Mouse (Mus musculus) liver, embryonic 16.5 days (tissue): ENCODE data around the gene Fry. TPM values are rescaled to one million over a fixed set of nuclear protein-coding genes. Genes with fewer than 3 reads are reported as not detected.
"Not testable (repeated sequence)": the region's sequence is repeated elsewhere in the genome, so short reads cannot be mapped to it uniquely, and the experiment has no call there.

Source experiments
- ATAC-seq: fragments of 200-750 bp; cut with Nextera tagmentation; 2 replicates; pipeline ENCODE4 v1.8.0; 2017; ENCODE audit warnings: low read depth, mild to moderate bottlenecking, moderate number of reproducible peaks, moderate library complexity
- H3K27ac ChIP-seq: fragments of 300-500 bp; sonication (generic); 2 replicates; pipeline ENCODE4 v1.5.1; 2014; ENCODE audit warnings: mild to moderate bottlenecking, low read length
- H3K27me3 ChIP-seq: fragments of 300-500 bp; sonication (generic); 2 replicates; pipeline ENCODE4 v1.6.1; 2014; ENCODE audit warnings: low read depth, low read length, mixed read lengths; ENCODE audit not compliant: control insufficient read depth, insufficient read depth
- H3K36me3 ChIP-seq: fragments of 300-500 bp; sonication (generic); 2 replicates; pipeline ENCODE4 v1.6.1; 2014; ENCODE audit warnings: mild to moderate bottlenecking; ENCODE audit not compliant: control insufficient read depth, insufficient read depth
- H3K4me1 ChIP-seq: fragments of 300-500 bp; sonication (generic); 2 replicates; pipeline ENCODE4 v1.6.1; 2014; ENCODE audit warnings: low read depth, low read length, mixed read lengths; ENCODE audit not compliant: control insufficient read depth
- H3K4me2 ChIP-seq: fragments of 300-500 bp; sonication (generic); 2 replicates; pipeline ENCODE4 v1.6.1; 2014; ENCODE audit warnings: low read depth, low read length, mixed read lengths
- H3K4me3 ChIP-seq: fragments of 300-500 bp; sonication (generic); 2 replicates; pipeline ENCODE4 v1.5.1; 2014; ENCODE audit warnings: low read depth, mild to moderate bottlenecking, low read length
- H3K9ac ChIP-seq: fragments of 300-500 bp; sonication (generic); 2 replicates; pipeline ENCODE4 v1.6.1; 2014; ENCODE audit warnings: low read depth, low read length
- H3K9me3 ChIP-seq: fragments of 300-500 bp; sonication (generic); replicated peaks from 2 replicates; pipeline ENCODE4 v1.6.1; 2016; ENCODE audit warnings: low read length; ENCODE audit not compliant: control insufficient read depth
- WGBS: fragments of 180-500 bp; shearing (Covaris S2); extraction: QIAGEN DNeasy Blood & Tissue Kit; methylation state at CpG from one replicate; pipeline ENCODE4 v1.1.7; 2014; ENCODE audit not compliant: insufficient replicate concordance; 5-methylcytosine and 5-hydroxymethylcytosine counted together
- polyA plus RNA-seq: library from polyadenylated mRNA; unstranded; fragments of >200 nt; fragmentation: Nextera tagmentation; extraction: Ambion mirVana; gene quantifications from 2 replicates; pipeline ENCODE4 v1.2.1, GENCODE M21; 2015

Fry gene
- polyA plus RNA-seq, 1 experiment from 2014 or later, result 2.7 TPM

DNA sequence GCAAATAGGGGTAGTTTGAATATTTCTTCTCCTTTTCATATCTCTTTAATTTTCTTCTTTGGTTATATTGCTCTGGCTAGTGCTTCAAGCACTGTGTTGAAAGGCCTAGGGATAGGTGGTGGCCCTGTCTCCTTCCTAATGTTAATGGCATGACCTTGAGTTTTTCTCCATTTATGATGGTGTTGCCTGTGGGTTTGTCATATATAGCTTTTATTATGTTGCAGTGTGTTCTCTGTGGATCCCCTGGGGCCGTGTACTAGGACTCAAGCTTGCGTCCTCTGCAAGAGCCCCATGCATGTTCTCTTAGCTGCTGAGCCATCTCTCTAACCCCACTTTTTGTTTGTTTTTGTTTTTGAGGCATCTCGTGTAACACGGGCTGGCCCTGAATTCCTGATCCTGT lies 358.9 kb downstream of the Fry start:
- Histone ChIP-seq H3K4me3 (no peak overlapping the region), H3K4me1 (no peaks in the 10 kb centered on the region), H3K27ac (no peak overlapping the region), H3K9ac (no peak overlapping the region), H3K27me3 (no peaks in the 10 kb centered on the region), H3K9me3 (no peaks in the 10 kb centered on the region), H3K4me2 (no peak overlapping the region), H3K36me3 (peaks cover 2% of the 10 kb centered on the region; the same call in 1 of the 2 replicates)
- ATAC-seq, result no peak
- WGBS, result 60% methylated on average over 4 of the region's 4 CpGs

DNA sequence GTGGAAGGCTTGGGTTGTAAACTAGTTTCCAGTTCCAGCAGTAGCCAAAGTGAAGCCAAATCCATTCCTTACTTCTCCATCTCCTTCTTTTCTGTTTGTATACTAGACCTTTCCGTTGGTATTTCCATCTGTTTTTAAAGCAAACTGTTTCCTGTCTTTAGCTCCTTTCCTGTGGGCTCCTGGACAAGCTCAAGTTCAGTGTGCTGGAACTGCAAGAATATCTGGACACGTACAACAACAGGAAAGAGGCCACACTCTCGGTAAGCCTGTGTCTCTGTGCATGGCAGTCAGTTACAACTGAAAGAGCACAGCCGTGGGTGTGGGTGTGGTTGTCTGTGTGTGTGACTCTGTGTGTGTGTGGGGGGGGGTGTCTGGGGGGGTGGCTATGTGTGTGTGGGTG lies 360.2 kb downstream of the Fry start:
- H3K9me3 ChIP-seq, result no peaks in the 10 kb centered on the region
- WGBS, result 14% methylated on average over 4 of the region's 4 CpGs
- no peak overlapping the region for H3K27ac ChIP-seq

DNA sequence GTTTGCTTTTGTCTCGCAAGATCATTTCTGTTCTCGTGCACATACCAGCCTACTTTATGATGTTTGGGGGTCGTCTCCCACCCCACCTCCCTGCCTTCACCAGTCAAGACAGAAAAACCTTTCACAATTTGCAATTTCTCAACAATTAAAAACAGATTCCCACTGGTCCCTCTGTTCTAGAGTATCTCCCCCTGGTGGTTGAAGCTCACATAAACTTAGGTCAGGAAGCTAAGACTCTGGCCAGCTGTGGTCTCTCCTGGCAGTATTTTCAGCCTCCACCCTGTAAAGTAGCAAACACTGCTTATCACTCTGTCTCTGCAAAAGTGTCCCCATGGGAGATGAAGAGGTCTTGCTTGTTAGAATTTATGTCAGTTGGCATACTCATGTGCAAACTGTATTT lies 366.8 kb downstream of the Fry start:
- Histone ChIP-seq H3K9ac (no peak overlapping the region), H3K4me3 (no peak overlapping the region), H3K4me2 (no peak overlapping the region), H3K27ac (no peak overlapping the region), H3K27me3 (no peaks in the 10 kb centered on the region), H3K9me3 (no peaks in the 10 kb centered on the region), H3K36me3 (no peaks in the 10 kb centered on the region), H3K4me1 (no peaks in the 10 kb centered on the region)
- ATAC-seq, result no peak
- 50% methylated on average over 3 of the region's 3 CpGs for WGBS

More for the DNA sequence above, 360.2 kb downstream of the Fry start:
- Histone ChIP-seq H3K4me1 (no peaks in the 10 kb centered on the region), H3K4me3 (no peak overlapping the region), H3K27me3 (no peaks in the 10 kb centered on the region), H3K36me3 (no peaks in the 10 kb centered on the region), H3K4me2 (no peak overlapping the region), H3K9ac (no peak overlapping the region)
- 0 out of 2 replicates have a peak, but pooled peaks have one; percentile 11 for ATAC-seq

DNA sequence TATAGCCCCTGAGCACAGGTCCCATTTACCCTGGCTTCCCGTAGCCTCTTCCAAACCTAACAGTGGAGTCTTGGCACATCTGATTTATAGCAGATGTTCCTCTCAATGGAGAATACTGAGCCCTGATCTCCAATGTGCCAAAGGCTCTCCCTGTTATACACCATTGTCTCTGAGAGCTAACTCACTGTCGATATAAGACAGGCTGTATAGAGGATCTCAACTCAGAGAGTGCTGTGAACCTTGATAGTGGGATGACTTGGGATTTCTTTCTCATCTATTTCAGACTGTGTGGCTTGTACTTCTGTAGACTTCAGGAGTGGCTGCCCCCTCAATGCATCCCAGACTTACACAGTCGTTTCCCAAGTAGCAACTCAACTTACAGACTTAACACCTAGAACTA lies 371.8 kb downstream of the Fry start:
- Histone ChIP-seq H3K4me1 (no peaks in the 10 kb centered on the region), H3K27ac (no peak overlapping the region), H3K9me3 (no peaks in the 10 kb centered on the region), H3K27me3 (no peaks in the 10 kb centered on the region), H3K4me3 (no peak overlapping the region), H3K9ac (no peak overlapping the region), H3K36me3 (no peaks in the 10 kb centered on the region), H3K4me2 (no peak overlapping the region)
- no peak for ATAC-seq
- WGBS, result 66% methylated on average over 3 of the region's 3 CpGs

DNA sequence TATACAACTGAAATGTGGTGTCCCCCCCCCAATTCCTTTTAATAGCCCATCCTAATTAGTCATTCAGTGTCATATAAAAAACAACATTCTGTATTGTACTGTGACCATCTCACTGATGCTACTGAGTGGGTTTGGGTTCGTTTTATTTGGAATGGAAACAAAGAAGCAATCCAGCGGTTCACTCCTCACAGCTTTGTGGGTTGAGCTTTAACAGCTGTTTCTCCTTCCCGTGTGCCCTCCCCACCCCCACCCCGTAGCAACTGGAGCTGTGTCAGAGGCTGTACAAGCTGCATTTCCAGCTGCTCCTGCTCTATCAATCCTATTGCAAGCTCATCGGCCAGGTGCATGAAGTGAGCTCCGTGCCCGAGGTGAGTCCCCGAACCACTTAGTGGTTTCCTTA lies 372.4 kb downstream of the Fry start:
- 64% methylated on average over 8 of the region's 8 CpGs for WGBS
- ATAC-seq, result no peak
- H3K4me3 ChIP-seq, result no peak overlapping the region
- H3K4me1 ChIP-seq, result no peaks in the 10 kb centered on the region
- no peaks in the 10 kb centered on the region for H3K9me3 ChIP-seq
- no peaks in the 10 kb centered on the region for H3K36me3 ChIP-seq
- H3K27ac ChIP-seq, result no peak overlapping the region
- no peak overlapping the region for H3K9ac ChIP-seq
- no peak overlapping the region for H3K4me2 ChIP-seq
- no peaks in the 10 kb centered on the region for H3K27me3 ChIP-seq

DNA sequence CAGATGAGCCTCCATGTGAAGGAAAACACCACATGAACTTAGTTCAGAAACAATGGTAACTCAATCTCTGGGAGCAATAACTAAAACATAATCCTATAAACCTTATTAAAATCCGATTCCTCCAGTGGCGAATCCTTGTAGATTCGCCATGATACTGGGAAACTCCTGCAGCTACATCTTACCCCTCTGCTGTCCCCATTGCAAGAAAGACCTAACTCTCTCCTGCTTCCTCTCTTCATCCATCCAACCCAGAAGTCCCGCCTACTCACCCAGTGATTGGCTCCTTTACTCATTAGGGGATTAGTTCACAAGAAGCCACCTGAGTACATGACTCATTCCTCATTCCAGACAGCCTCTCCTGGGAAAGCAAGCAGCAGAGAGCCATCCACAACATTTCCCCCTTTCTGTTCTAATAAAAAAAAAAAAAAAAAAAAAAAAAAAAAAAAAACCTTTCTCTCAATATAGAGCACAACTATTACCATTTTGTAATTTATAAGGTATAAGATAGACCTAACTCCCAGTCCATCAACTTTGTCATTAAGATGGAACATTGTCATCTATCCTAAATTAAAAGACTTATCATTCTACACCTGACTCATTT lies 373.2 kb downstream of the Fry start:
- not testable (repeated sequence) for H3K4me1 ChIP-seq, H3K9me3 ChIP-seq, H3K4me2 ChIP-seq, H3K4me3 ChIP-seq, H3K36me3 ChIP-seq, ATAC-seq, H3K9ac ChIP-seq, H3K27me3 ChIP-seq, H3K27ac ChIP-seq
- 66% methylated on average over 4 of the region's 4 CpGs for WGBS

DNA sequence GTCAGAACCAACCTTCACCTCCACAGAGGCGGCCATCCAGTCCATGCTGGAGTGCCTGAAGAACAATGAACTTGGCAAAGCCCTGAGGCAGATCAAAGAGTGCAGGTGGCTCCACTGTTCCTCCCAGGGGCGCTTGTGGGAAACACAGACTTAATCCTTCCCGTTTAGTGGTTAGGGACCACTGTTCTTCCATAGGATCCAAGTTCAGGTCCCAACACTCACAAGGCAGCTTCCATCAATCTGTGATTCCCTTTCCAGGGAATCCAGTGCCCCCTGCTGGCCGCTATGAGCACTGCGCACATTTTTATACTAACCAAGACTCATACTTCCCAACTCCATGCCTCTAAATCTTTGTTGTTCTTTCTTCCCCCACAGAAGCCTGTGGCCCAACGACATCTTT lies 377.3 kb downstream of the Fry start:
- WGBS, result 31% methylated on average over 6 of the region's 6 CpGs
- H3K36me3 ChIP-seq, result no peaks in the 10 kb centered on the region
- H3K4me2 ChIP-seq, result no peak overlapping the region
- no peaks in the 10 kb centered on the region for H3K9me3 ChIP-seq
- H3K4me1 ChIP-seq, result no peaks in the 10 kb centered on the region
- no peak overlapping the region for H3K27ac ChIP-seq
- H3K9ac ChIP-seq, result no peak overlapping the region
- no peak for ATAC-seq
- no peaks in the 10 kb centered on the region for H3K27me3 ChIP-seq
- H3K4me3 ChIP-seq, result no peak overlapping the region

DNA sequence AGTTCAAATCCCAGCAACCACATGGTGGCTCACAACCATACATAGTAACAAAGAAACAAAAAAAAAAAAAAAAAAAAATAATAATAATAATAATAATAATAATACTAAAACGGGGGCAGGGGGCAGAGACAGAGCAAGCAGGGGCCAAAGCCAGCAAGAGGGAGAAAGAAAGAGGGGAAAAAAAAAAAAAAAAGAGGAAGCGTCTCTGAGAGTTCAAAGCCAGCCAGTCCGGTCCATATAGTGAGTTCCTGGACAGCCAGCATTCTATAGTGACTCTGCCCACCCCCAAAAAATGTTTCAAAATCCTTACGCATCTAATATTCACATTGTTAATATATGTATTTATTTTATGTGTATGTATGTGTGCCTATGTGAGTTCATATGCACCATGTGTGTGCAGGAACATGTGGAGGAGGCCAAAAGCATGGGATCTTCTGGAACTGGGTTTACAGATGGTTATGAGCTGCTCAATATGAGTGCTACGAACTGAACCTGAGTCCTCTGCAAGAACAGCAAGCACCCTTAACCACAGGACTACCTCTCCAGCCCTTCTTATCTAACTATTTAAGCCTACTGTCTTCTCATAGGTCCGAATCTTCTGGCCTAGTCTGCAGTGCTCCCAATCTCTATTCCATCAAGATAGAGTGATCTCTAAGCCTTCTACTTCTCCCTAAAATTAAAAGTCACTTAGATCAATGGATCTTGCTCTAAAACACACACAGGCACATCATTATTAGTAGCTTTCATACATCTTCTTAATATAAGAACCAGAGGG lies 392.2 kb downstream of the Fry start:
- WGBS, result 56% methylated on average over 6 of the region's 6 CpGs
- Histone ChIP-seq H3K4me3 (no peak overlapping the region), H3K4me1 (no peaks in the 10 kb centered on the region), H3K4me2 (no peak overlapping the region), H3K27ac (no peak overlapping the region), H3K36me3 (no peaks in the 10 kb centered on the region), H3K27me3 (no peaks in the 10 kb centered on the region), H3K9ac (no peak overlapping the region), H3K9me3 (no peaks in the 10 kb centered on the region)
- ATAC-seq, result no peak

DNA sequence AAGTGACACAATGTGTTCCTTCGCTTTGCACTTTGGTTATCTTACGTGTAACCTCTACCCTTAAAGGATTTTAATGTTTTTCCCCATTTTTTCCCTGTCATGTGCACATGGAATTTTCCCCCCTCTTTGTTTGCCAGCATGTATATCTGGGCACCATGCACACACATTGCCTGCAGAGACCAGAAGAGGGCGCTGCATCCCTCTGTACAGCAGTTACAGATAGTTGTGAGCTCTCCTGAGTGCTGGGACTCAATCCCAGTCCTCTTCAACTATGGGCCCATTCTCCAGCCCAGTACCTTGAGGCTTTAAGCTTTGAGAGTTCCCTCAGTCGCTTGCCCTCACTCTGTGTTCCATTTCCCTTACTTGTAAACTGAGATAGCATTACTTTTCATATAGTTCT lies 394.8 kb downstream of the Fry start:
- Histone ChIP-seq H3K36me3 (no peaks in the 10 kb centered on the region), H3K9me3 (no peaks in the 10 kb centered on the region), H3K4me3 (no peak overlapping the region), H3K9ac (no peak overlapping the region), H3K4me2 (no peak overlapping the region), H3K27me3 (no peaks in the 10 kb centered on the region), H3K27ac (no peak overlapping the region), H3K4me1 (no peaks in the 10 kb centered on the region)
- no peak for ATAC-seq
- WGBS, result 71% methylated on average over 4 of the region's 4 CpGs
